Mouse (Mus musculus): ENCODE measurements at regions not wholly inside any gene's neighbourhood (a gene's known extent, or its start where the extent isn't known, plus 50 kb on each side); places are given as distances from the start of the nearest gene placed in this dataset.

DNA sequence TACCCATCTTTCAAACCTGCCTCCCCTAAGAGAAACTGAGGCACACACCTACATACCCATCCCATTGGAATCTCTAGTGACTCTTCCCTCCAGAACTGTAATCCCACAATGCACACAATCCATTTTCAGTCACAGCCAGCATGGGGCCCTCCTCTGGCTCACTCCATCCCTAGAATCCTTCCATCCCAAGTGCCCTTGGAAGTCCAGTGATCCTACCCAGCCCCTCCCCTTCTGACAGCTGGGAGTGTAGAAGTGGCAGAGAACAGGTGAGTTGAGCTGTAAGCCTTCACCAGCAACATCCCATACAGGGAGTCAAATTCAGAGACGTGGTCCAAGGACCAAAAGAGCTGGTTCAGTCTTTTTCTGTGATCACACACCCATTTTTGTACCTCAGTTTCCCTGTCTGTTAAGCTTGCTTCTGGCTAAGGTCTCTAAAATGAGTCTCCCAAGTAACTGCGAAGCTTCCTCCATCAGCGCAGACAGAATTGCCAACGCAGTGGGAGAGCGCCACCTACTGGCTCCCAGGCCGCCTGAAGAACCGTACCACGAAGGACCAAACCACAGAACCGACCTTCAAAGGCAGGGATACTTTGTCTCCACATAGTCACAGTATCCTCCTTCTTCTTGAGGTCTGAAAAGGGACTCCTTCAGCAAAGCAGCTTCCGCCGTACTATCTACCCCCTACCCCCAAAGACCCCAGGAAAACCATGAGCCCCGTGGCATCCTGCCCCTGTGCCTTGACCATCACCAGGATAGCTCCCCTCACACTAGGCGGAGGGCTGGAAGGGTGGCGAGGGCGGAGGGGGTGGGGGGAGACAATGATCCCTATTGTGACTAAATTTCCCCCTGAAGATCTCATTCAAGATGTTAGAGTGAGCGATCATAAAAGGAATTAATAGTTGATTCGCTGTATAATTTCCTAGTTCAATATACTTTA, 67.0 kb upstream of the Top1 start:
- TF ChIP-seq CTCF (IDR thresholded peaks at IDR 0.05; ENCODE audit: extremely low read depth, insufficient read depth, low read length) (peak; percentile 97), POLR2A (IDR thresholded peaks at IDR 0.05; ENCODE audit: extremely low read depth, insufficient read depth, low read length) (no peak)

Measured in cortical plate, adult 2 months (tissue).